Mouse (Mus musculus) intestine, postnatal 0 days (tissue): ENCODE measurements around the gene Nckap5l. TPM values are rescaled to one million over a fixed set of nuclear protein-coding genes. Genes with fewer than 3 reads are reported as not detected.

ENCODE experiments used
- ATAC-seq: fragments of 200-750 bp; cut with Nextera tagmentation; 2 replicates; pipeline ENCODE4 v1.8.0; 2017; ENCODE audit warnings: mild to moderate bottlenecking, moderate TSS enrichment, moderate library complexity
- H3K27ac ChIP-seq: fragments of 300-500 bp; sonication (generic); 2 replicates; pipeline ENCODE4 v1.5.1; 2014; ENCODE audit warnings: mild to moderate bottlenecking, low read depth, low read length, moderate library complexity
- H3K27me3 ChIP-seq: fragments of 300-500 bp; sonication (generic); replicated peaks from 2 replicates; pipeline ENCODE4 v1.6.1; 2014; ENCODE audit warnings: low read length, mixed read lengths; ENCODE audit not compliant: control insufficient read depth, insufficient read depth
- H3K36me3 ChIP-seq: fragments of 300-500 bp; sonication (generic); 2 replicates; pipeline ENCODE4 v1.6.1; 2014; ENCODE audit warnings: mild to moderate bottlenecking, moderate library complexity; ENCODE audit not compliant: control insufficient read depth, insufficient read depth
- H3K4me1 ChIP-seq: fragments of 300-500 bp; sonication (generic); replicated peaks from 2 replicates; pipeline ENCODE4 v1.6.1; 2014; ENCODE audit warnings: antibody characterized with exemption, low read length, mixed read lengths; ENCODE audit not compliant: control insufficient read depth, insufficient read depth
- H3K4me2 ChIP-seq: fragments of 300-500 bp; sonication (generic); replicated peaks from 2 replicates; pipeline ENCODE4 v1.6.1; 2014; ENCODE audit warnings: low read depth, mild to moderate bottlenecking, moderate library complexity
- H3K4me3 ChIP-seq: fragments of 300-500 bp; sonication (generic); 2 replicates; pipeline ENCODE4 v1.5.1; 2014; ENCODE audit warnings: low read depth, low read length
- H3K9ac ChIP-seq: fragments of 300-500 bp; sonication (generic); 2 replicates; pipeline ENCODE4 v1.6.1; 2014; ENCODE audit warnings: mild to moderate bottlenecking, low read depth, low read length
- H3K9me3 ChIP-seq: fragments of 300-500 bp; sonication (generic); 2 replicates; pipeline ENCODE4 v1.6.1; 2016; ENCODE audit warnings: mixed run types; ENCODE audit not compliant: control insufficient read depth
- CTCF ChIP-seq: sonication (generic); IDR thresholded peaks from 2 replicates; pipeline ENCODE4 v1.5.1; 2016; ENCODE audit warnings: low read depth, mild to moderate bottlenecking, control low read depth, antibody characterized with exemption, moderate library complexity
- WGBS: fragments of 180-500 bp; shearing (Covaris S2); extraction: QIAGEN DNeasy Blood & Tissue Kit; methylation state at CpG from one replicate; pipeline ENCODE4 v1.1.7; 2014; 5-methylcytosine and 5-hydroxymethylcytosine counted together
- polyA plus RNA-seq: library from polyadenylated mRNA; unstranded; fragments of >200 nt; fragmentation: Nextera tagmentation; extraction: Ambion mirVana; gene quantifications from 2 replicates; pipeline ENCODE4 v1.2.1, GENCODE M21; 2015

Nckap5l gene
- polyA plus RNA-seq, 1 experiment from 2014 or later, result 2.1 TPM

GRCm38 (mm10) chr15:99470971-99471676 lies 13.6 kb upstream of the Nckap5l start:
- 52% methylated on average over 17 of the region's 17 CpGs for WGBS
- H3K9me3 ChIP-seq, result no peaks in the 10 kb centered on the region
- H3K4me1 ChIP-seq, result no peaks in the 10 kb centered on the region
- no peak overlapping the region for H3K4me3 ChIP-seq
- peak; percentile 80 for TF ChIP-seq CTCF
- ATAC-seq, result no peak
- no peak overlapping the region; the same call in 1 of the 2 replicates for H3K4me2 ChIP-seq
- peaks cover 4% of the 10 kb centered on the region; the same call in 1 of the 2 replicates for H3K27me3 ChIP-seq
- H3K36me3 ChIP-seq, result 0 out of 2 replicates have a peak, but pooled peaks cover 5% of the 10 kb centered on the region
- no peak overlapping the region for H3K27ac ChIP-seq
- H3K9ac ChIP-seq, result no peak overlapping the region

- 0 out of 2 replicates have a peak, but pooled peaks cover under 1% of the 10 kb centered on the region for H3K27me3 ChIP-seq
- H3K4me3 ChIP-seq, result no peak overlapping the region
- no peak overlapping the region for H3K4me2 ChIP-seq
- H3K4me1 ChIP-seq, result no peaks in the 10 kb centered on the region
- 0 out of 2 replicates have a peak, but pooled peaks cover 5% of the 10 kb centered on the region for H3K36me3 ChIP-seq
- H3K9me3 ChIP-seq, result no peaks in the 10 kb centered on the region
- H3K27ac ChIP-seq, result no peak overlapping the region
- ATAC-seq, result no peak
- no peak for TF ChIP-seq CTCF
- 83% methylated on average over 31 of the region's 31 CpGs for WGBS
- no peak overlapping the region for H3K9ac ChIP-seq
Observed at GRCm38 (mm10) chr15:99470224-99470761, 12.7 kb upstream of the Nckap5l start.

- Histone ChIP-seq H3K4me3 (no peak overlapping the region), H3K36me3 (0 out of 2 replicates have a peak, but pooled peaks cover 5% of the 10 kb centered on the region), H3K9me3 (no peaks in the 10 kb centered on the region), H3K4me1 (no peaks in the 10 kb centered on the region), H3K9ac (no peak overlapping the region), H3K4me2 (no peak overlapping the region), H3K27me3 (no peaks in the 10 kb centered on the region), H3K27ac (no peak overlapping the region)
- ATAC-seq, result no peak
- TF ChIP-seq CTCF, result no peak
- WGBS, result 91% methylated on average over 4 of the region's 4 CpGs
Observed at GRCm38 (mm10) chr15:99469736-99470135, 12.2 kb upstream of the Nckap5l start.

GRCm38 (mm10) chr15:99469067-99469466 lies 11.5 kb upstream of the Nckap5l start:
- TF ChIP-seq CTCF, result peak; percentile 92
- Histone ChIP-seq H3K9me3 (no peaks in the 10 kb centered on the region), H3K4me3 (no peak overlapping the region), H3K36me3 (0 out of 2 replicates have a peak, but pooled peaks cover 5% of the 10 kb centered on the region), H3K9ac (no peak overlapping the region), H3K4me2 (no peak overlapping the region), H3K27me3 (no peaks in the 10 kb centered on the region), H3K4me1 (no peaks in the 10 kb centered on the region), H3K27ac (no peak overlapping the region)
- peak; percentile 57 for ATAC-seq
- 33% methylated on average over 3 of the region's 3 CpGs for WGBS

- no peaks in the 10 kb centered on the region for H3K9me3 ChIP-seq
- no peak overlapping the region for H3K4me3 ChIP-seq
- no peaks in the 10 kb centered on the region for H3K36me3 ChIP-seq
- ATAC-seq, result no peak
- H3K4me2 ChIP-seq, result no peak overlapping the region
- no peaks in the 10 kb centered on the region for H3K4me1 ChIP-seq
- no peak overlapping the region for H3K9ac ChIP-seq
- no peak for TF ChIP-seq CTCF
- H3K27ac ChIP-seq, result no peak overlapping the region
- H3K27me3 ChIP-seq, result no peaks in the 10 kb centered on the region
- WGBS, result 38% methylated on average over 13 of the region's 13 CpGs
Observed at GRCm38 (mm10) chr15:99463194-99463593, 5.6 kb upstream of the Nckap5l start.

GRCm38 (mm10) chr15:99456963-99457605 lies 464 bp downstream of the Nckap5l start:
- H3K27ac ChIP-seq, result peak overlapping the region; percentile 72
- peak overlapping the region; percentile 50 for H3K9ac ChIP-seq
- peak overlapping the region; percentile 69 for H3K4me3 ChIP-seq
- peak overlapping the region; percentile 82 for H3K4me2 ChIP-seq
- no peaks in the 10 kb centered on the region for H3K27me3 ChIP-seq
- peak; percentile 33 for ATAC-seq
- H3K36me3 ChIP-seq, result no peaks in the 10 kb centered on the region
- no peaks in the 10 kb centered on the region for H3K4me1 ChIP-seq
- no peak for TF ChIP-seq CTCF
- no peaks in the 10 kb centered on the region for H3K9me3 ChIP-seq
- 3% methylated on average over 32 of the region's 43 CpGs for WGBS
